Mouse (Mus musculus): Measurements from ENCODE around the gene Nxpe5. TPM values are rescaled to one million over a fixed set of nuclear protein-coding genes. Genes with fewer than 3 reads are reported as not detected.
"Not testable (repeated sequence)": the region's sequence is repeated elsewhere in the genome, so short reads cannot be mapped to it uniquely, and the experiment has no call there.

The Nxpe5 gene
- not detected in 2 replicates for polyA plus RNA-seq (2015; fragmentation: Nextera tagmentation; extraction: Ambion mirVana)

DNA sequence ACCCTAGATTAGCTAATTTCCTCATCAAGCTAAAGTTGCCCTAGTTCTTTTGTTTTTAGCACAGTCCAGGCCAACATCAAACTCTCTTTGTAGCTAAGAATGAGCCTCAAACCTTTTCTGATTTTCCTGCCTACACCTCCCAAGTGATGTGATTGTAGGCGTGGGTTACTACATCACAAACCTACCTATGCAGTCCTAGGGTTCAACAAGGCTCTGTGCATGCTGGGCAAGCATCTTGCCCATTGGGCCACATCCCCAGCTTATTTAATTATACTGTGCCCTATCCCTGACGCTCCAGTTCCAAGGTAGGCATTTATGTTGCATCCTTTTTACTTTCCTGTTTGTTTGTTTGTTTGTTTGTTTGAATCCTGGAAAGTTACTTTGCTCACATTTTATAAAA is at the start of gene Nxpe5:
Gene Nxpe5 (plus strand): TSS at position 199 of the 400 bp plus-strand sequence.
- no peaks in the 10 kb centered on the region for H3K4me1 ChIP-seq (replicated peaks)
- H3K9ac ChIP-seq, result no peak within 1 kb of the TSS
- no peak within 1 kb of the TSS for H3K27ac ChIP-seq
- H3K36me3 ChIP-seq, result no peaks in the 10 kb centered on the region
- 58% methylated on average over 2 of the region's 2 CpGs for WGBS
- no peaks in the 10 kb centered on the region for H3K27me3 ChIP-seq
- no peak within 1 kb of the TSS for H3K4me2 ChIP-seq
- H3K4me3 ChIP-seq, result no peak within 1 kb of the TSS
- no peak for ATAC-seq (ENCODE audit: low FRiP score)
- no peaks in the 10 kb centered on the region for H3K9me3 ChIP-seq

- Histone ChIP-seq H3K27ac (peak within 1 kb of the TSS; percentile 82), H3K4me1 (replicated peaks) (peaks cover 26% of the 10 kb centered on the region), H3K9ac (peak within 1 kb of the TSS; percentile 84), H3K9me3 (no peaks in the 10 kb centered on the region), H3K36me3 (peaks cover 46% of the 10 kb centered on the region), H3K4me2 (peak within 1 kb of the TSS; percentile 79), H3K4me3 (peak within 1 kb of the TSS; percentile 78), H3K27me3 (no peaks in the 10 kb centered on the region)
- 1% methylated on average over 31 of the region's 31 CpGs for WGBS
- peak; percentile 83 for ATAC-seq (ENCODE audit: low FRiP score)
These were observed 38.6 kb upstream of the Nxpe5 start, which contains the start of the genes Taf6 and Cnpy4 for GRCm38 (mm10) chr5:138186950-138187638. TSS of gene Taf6 (minus strand) at chr5:138187451. TSS of gene Cnpy4 (plus strand) at chr5:138187485.

DNA sequence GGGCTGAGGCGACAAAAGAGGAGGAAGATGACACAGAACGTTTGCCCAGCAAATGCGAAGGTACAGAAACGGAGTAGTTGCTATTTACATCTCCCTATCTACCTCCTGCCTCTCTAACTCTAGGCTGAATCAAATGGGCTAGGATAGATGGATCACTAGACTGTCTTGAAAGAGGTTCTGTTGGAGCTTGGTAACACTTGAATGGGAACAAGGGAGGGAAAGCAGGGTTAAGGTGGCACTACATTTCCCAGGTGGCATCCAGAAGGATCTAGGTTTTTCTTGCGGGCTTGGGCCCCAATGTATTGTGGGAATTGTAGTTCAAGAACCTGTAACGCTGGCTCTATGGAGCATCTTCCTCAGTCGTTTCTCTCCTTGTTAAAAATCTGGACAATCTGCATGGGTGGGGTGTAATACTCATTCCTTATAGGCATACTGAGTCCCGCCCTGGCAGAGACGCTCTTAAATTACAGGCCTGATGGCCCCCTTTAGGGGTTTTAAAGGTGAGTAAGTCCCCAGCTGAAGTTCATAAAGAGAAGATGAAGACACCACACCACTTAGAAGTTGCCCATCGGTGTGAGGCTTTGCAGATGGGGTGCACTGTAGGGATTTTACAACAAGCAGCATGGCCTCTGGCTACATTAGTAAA is 37.9 kb upstream of the Nxpe5 start:
- ATAC-seq (ENCODE audit: low FRiP score), result peak; percentile 87
- peak overlapping the region; percentile 79 for H3K9ac ChIP-seq
- H3K4me1 ChIP-seq (replicated peaks), result peaks cover 26% of the 10 kb centered on the region
- no peaks in the 10 kb centered on the region for H3K27me3 ChIP-seq
- no peaks in the 10 kb centered on the region for H3K9me3 ChIP-seq
- peak overlapping the region; percentile 78 for H3K4me3 ChIP-seq
- peaks cover 46% of the 10 kb centered on the region for H3K36me3 ChIP-seq
- WGBS, result 0% methylated on average over 10 of the region's 10 CpGs
- H3K27ac ChIP-seq, result peak overlapping the region; percentile 77
- H3K4me2 ChIP-seq, result peak overlapping the region; percentile 79

GRCm38 (mm10) chr5:138193771-138194727 is 31.6 kb upstream of the Nxpe5 start, which contains the start of gene Mblac1:
TSS of gene Mblac1 (plus strand) at chr5:138194314.
- H3K27ac ChIP-seq, result peak within 1 kb of the TSS; percentile 92
- peaks cover 20% of the 10 kb centered on the region for H3K4me1 ChIP-seq (replicated peaks)
- peak; percentile 85 for ATAC-seq (ENCODE audit: low FRiP score)
- H3K4me2 ChIP-seq, result peak within 1 kb of the TSS; percentile 94
- peak within 1 kb of the TSS; percentile 87 for H3K9ac ChIP-seq
- no peaks in the 10 kb centered on the region for H3K27me3 ChIP-seq
- H3K36me3 ChIP-seq, result peaks cover 36% of the 10 kb centered on the region
- WGBS, result 8% methylated on average over 54 of the region's 54 CpGs
- peak within 1 kb of the TSS; percentile 68 for H3K4me3 ChIP-seq
- no peaks in the 10 kb centered on the region for H3K9me3 ChIP-seq

DNA sequence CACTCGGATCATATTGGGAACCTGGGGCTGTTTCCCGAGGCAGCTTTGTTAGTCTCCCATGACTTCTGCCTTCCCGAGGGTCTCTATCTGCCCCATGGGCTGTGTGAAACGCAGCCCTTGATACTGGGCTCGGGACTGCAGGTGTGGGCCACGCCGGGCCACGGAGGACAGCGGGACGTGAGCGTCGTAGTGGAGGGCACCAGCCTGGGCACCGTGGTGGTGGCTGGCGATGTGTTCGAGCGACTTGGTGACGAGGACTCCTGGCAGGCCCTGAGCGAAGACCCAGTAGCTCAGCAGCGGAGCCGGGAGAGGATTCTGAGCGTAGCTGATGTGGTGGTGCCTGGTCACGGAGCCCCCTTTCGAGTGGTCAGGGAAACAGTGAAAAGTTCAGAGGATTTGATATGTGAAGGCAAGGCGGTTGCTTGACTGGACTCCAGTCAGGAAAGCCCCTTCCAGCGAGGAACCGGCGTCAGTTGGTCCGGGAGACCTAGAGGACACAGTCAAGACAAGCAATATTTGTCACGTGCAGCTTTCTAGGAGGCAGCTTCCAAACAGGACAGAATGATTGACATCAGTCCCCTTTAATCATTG is 30.8 kb upstream of the Nxpe5 start:
- ATAC-seq (ENCODE audit: low FRiP score), result peak; percentile 73
- Histone ChIP-seq H3K4me2 (peak overlapping the region; percentile 94), H3K4me1 (replicated peaks) (peaks cover 19% of the 10 kb centered on the region), H3K27ac (peak overlapping the region; percentile 92), H3K4me3 (peak overlapping the region; percentile 68), H3K36me3 (peaks cover 33% of the 10 kb centered on the region), H3K27me3 (no peaks in the 10 kb centered on the region), H3K9me3 (no peaks in the 10 kb centered on the region), H3K9ac (peak overlapping the region; percentile 87)
- WGBS, result 1% methylated on average over 29 of the region's 29 CpGs

DNA sequence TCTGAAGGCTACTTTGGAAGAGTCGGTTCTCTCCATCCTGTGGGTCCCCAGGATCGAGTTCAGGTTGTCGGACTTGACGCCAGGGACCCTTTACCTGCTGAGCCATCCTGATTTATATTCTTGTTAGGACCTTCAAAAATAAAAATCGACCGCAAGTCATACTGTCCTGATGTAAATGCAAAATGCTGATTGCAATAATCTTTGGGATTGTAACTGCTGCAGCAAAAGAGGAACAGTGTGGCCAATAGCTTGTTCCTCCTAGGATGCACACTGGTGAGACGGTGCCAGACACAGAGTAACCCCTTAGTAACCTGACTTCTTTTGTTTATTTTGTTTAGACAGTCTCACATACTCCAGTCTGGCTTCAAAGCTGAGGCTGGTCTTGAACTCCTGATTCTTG is 30.2 kb upstream of the Nxpe5 start:
- Histone ChIP-seq H3K27ac (no peak overlapping the region), H3K9ac (peak overlapping the region; percentile 87), H3K4me2 (peak overlapping the region; percentile 94), H3K36me3 (peaks cover 28% of the 10 kb centered on the region), H3K9me3 (no peaks in the 10 kb centered on the region), H3K4me3 (peak overlapping the region; percentile 68), H3K4me1 (replicated peaks) (peaks cover 19% of the 10 kb centered on the region), H3K27me3 (no peaks in the 10 kb centered on the region)
- WGBS, result 72% methylated on average over 7 of the region's 7 CpGs
- no peak for ATAC-seq (ENCODE audit: low FRiP score)

DNA sequence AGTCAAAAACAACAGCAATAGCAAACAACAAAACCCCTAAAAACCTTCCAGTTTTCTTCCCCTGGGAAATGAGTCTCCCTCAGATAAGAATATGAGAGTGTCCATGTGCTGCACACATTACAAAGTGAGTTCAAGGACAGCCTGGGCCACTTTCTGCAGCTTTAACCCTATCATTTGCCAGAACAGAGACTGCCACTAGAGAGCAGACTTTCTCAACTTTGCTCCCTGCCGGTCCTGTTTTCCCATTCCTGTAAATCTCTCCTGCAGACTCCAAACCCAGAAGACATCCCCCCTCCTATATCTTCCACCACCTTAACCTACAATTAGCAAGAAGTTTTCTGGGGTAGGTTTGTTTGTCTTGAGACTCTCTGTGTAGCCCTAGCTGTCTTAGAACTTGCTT is 26.1 kb upstream of the Nxpe5 start:
- peaks cover 12% of the 10 kb centered on the region for H3K4me1 ChIP-seq (replicated peaks)
- no peaks in the 10 kb centered on the region for H3K9me3 ChIP-seq

DNA sequence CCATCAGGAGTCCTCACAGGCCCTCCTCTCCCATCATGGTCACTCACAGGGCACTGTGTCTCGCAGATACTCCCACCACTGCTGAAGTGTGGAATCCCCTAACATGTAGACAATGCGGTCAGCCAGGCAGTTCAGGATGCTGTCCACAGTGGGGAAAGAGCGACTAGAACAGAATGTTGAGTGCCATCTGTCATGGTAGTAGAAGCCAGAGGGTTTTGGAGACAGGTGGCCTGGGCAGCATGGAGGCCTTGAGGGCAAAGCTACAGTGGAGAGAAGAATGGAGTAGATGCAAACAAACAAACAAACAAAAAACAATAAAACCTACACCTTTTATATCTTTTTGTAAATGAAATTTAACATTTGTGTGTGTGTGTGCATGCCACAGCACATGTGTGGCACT is 23.6 kb upstream of the Nxpe5 start:
- Histone ChIP-seq H3K9me3 (no peaks in the 10 kb centered on the region), H3K9ac (no peak overlapping the region), H3K27me3 (no peaks in the 10 kb centered on the region), H3K36me3 (no peaks in the 10 kb centered on the region), H3K27ac (no peak overlapping the region), H3K4me1 (replicated peaks) (no peaks in the 10 kb centered on the region), H3K4me3 (no peak overlapping the region), H3K4me2 (no peak overlapping the region)
- WGBS, result 85% methylated on average over 3 of the region's 3 CpGs
- no peak for ATAC-seq (ENCODE audit: low FRiP score)

More for the DNA sequence above, 26.1 kb upstream of the Nxpe5 start:
- no peak for ATAC-seq (ENCODE audit: low FRiP score)
- no peak overlapping the region for H3K27ac ChIP-seq
- no peak overlapping the region for H3K4me3 ChIP-seq
- no peak overlapping the region for H3K4me2 ChIP-seq
- H3K27me3 ChIP-seq, result no peaks in the 10 kb centered on the region
- WGBS, result 11% methylated on average over 1 of the region's 1 CpGs
- H3K9ac ChIP-seq, result no peak overlapping the region
- H3K36me3 ChIP-seq, result no peaks in the 10 kb centered on the region

- WGBS, result 90% methylated on average over 1 of the region's 1 CpGs
- H3K9ac ChIP-seq, result no peak overlapping the region
These were observed 18.4 kb upstream of the Nxpe5 start for GRCm38 (mm10) chr5:138207253-138207652.

GRCm38 (mm10) chr5:138207873-138208272 is 17.8 kb upstream of the Nxpe5 start:
- H3K27me3 ChIP-seq, result no peaks in the 10 kb centered on the region
- no peaks in the 10 kb centered on the region for H3K9me3 ChIP-seq
- WGBS, result 88% methylated on average over 4 of the region's 4 CpGs
- H3K27ac ChIP-seq, result no peak overlapping the region
- no peak overlapping the region for H3K4me2 ChIP-seq
- H3K9ac ChIP-seq, result no peak overlapping the region
- no peaks in the 10 kb centered on the region for H3K4me1 ChIP-seq (replicated peaks)
- no peak for ATAC-seq (ENCODE audit: low FRiP score)
- no peaks in the 10 kb centered on the region for H3K36me3 ChIP-seq
- no peak overlapping the region for H3K4me3 ChIP-seq

More at GRCm38 (mm10) chr5:138207253-138207652, 18.4 kb upstream of the Nxpe5 start:
- Histone ChIP-seq H3K36me3 (no peaks in the 10 kb centered on the region), H3K4me3 (no peak overlapping the region), H3K27ac (no peak overlapping the region), H3K27me3 (no peaks in the 10 kb centered on the region), H3K4me1 (replicated peaks) (no peaks in the 10 kb centered on the region), H3K9me3 (no peaks in the 10 kb centered on the region), H3K4me2 (no peak overlapping the region)
- ATAC-seq (ENCODE audit: low FRiP score), result no peak

GRCm38 (mm10) chr5:138216632-138217031 is 9.1 kb upstream of the Nxpe5 start:
- H3K27me3 ChIP-seq; H3K4me2 ChIP-seq; H3K27ac ChIP-seq; H3K4me1 ChIP-seq (replicated peaks); H3K9ac ChIP-seq; H3K36me3 ChIP-seq; H3K4me3 ChIP-seq; ATAC-seq (ENCODE audit: low FRiP score); H3K9me3 ChIP-seq: not testable (repeated sequence)
- 95% methylated on average over 13 of the region's 13 CpGs for WGBS
